Comparison of ENCODE assay signal across 8 mouse cellular contexts in genomic region chr8:81012031-81012560, GRCm38 (mm10). TPM values are rescaled to one million over a fixed set of nuclear protein-coding genes. Genes with fewer than 3 reads are reported as not detected.
A peak's percentile ranks its signal among the peaks of the same experiment; 100 is the strongest.
DNase-seq lines count a peak whose midpoint lies in the region; ATAC-seq and TF ChIP-seq lines count a peak whose summit lies in the region.

No protein-coding gene starts in this region.

- peak overlapping the region; percentile 76 for H3K4me3 ChIP-seq in lung, embryonic 14.5 days (ENCODE audit: low read depth, low read length)
- H3K4me3 ChIP-seq in embryonic facial prominence, embryonic 10.5 days: peak overlapping the region; percentile 86

- WGBS in lung, embryonic 14.5 days: 72% methylated on average over 4 of the region's 4 CpGs
- 88% methylated on average over 4 of the region's 4 CpGs for WGBS in embryonic facial prominence, embryonic 10.5 days

- no peak for ATAC-seq in lung, embryonic 14.5 days (ENCODE audit: insufficient read depth)
- ATAC-seq in inflammation-experienced regulatory T-cells, adult 6 months: peak; percentile 23
- no peak for ATAC-seq in cerebellum, adult (ENCODE audit: insufficient number of reproducible peaks, low FRiP score, low TSS enrichment)

- peaks cover 28% of the 10 kb centered on the region for H3K36me3 ChIP-seq in lung, embryonic 14.5 days (ENCODE audit: insufficient read depth)
- peaks cover 37% of the 10 kb centered on the region for H3K36me3 ChIP-seq in embryonic facial prominence, embryonic 10.5 days (replicated peaks)

- no peak overlapping the region; the same call in 1 of the 2 replicates for H3K9ac ChIP-seq in lung, embryonic 14.5 days

- H3K27me3 ChIP-seq in lung, embryonic 14.5 days (ENCODE audit: insufficient read depth, low read length): no peaks in the 10 kb centered on the region
- H3K27me3 ChIP-seq in embryonic facial prominence, embryonic 10.5 days (replicated peaks; ENCODE audit: low read depth, poor library complexity, severe bottlenecking): no peaks in the 10 kb centered on the region

- H3K27ac ChIP-seq in lung, embryonic 14.5 days (ENCODE audit: low read depth): no peak overlapping the region
- H3K27ac ChIP-seq in embryonic facial prominence, embryonic 10.5 days (replicated peaks): no peak overlapping the region

- no peak for TF ChIP-seq CTCF in lung, embryonic 14.5 days (IDR thresholded peaks at IDR 0.05; ENCODE audit: low read depth)

- H3K9me3 ChIP-seq in lung, embryonic 14.5 days (ENCODE audit: low read depth, low read length): no peaks in the 10 kb centered on the region
- H3K9me3 ChIP-seq in embryonic facial prominence, embryonic 10.5 days: no peaks in the 10 kb centered on the region

- DNase-seq in lung, embryonic 14.5 days: no peak
- DNase-seq in lung, adult 18-20 months: no peak
- no peak for DNase-seq in embryonic facial prominence, embryonic 10.5 days (ENCODE audit: low spot score)
- peak; percentile 75 for DNase-seq in naive thymus-derived CD4-positive, alpha-beta T cell, adult 2 months (ENCODE audit: low read depth)
- no peak for DNase-seq in frontal cortex, postnatal 14 days (ENCODE audit: low spot score in 2 of 2)
- no peak for DNase-seq in cerebellum, postnatal 10 days

- H3K4me1 ChIP-seq in lung, embryonic 14.5 days (ENCODE audit: insufficient read depth): peaks cover 6% of the 10 kb centered on the region; the same call in 1 of the 2 replicates
- peaks cover 28% of the 10 kb centered on the region for H3K4me1 ChIP-seq in embryonic facial prominence, embryonic 10.5 days

- peak overlapping the region; percentile 93 for H3K4me2 ChIP-seq in lung, embryonic 14.5 days

RNA-seq across cellular contexts. Expression of gene Usp38, which starts 2.6 kb away (rescaled TPM):
- polyA plus RNA-seq in lung, embryonic 14.5 days (2014; fragmentation: Nextera tagmentation; extraction: Ambion mirVana): 23.2 and 24.8 TPM in 2 replicates
- polyA plus RNA-seq in embryonic facial prominence, embryonic 10.5 days (2016; fragmentation: Nextera tagmentation; extraction: Ambion mirVana): 24.3 and 24.9 TPM in 2 replicates
- polyA plus RNA-seq in inflammation-experienced regulatory T-cells, adult 6 months (2017; shearing (Covaris generic)): 10 to 100 TPM; 23.8 to 27.2 (median 25.2) TPM
